Mouse (Mus musculus) stomach, postnatal 0 days (tissue): Measurements from ENCODE around the gene Spats1.

Source experiments
- CTCF ChIP-seq: IDR thresholded peaks from 2 replicates; pipeline ENCODE4 v1.5.1; 2016; ENCODE audit warnings: antibody characterized with exemption, low read depth, mild to moderate bottlenecking, moderate library complexity
- EP300 ChIP-seq: optimal IDR thresholded peaks from 2 replicates; pipeline ENCODE3; 2016; ENCODE audit warnings: antibody characterized with exemption

DNA sequence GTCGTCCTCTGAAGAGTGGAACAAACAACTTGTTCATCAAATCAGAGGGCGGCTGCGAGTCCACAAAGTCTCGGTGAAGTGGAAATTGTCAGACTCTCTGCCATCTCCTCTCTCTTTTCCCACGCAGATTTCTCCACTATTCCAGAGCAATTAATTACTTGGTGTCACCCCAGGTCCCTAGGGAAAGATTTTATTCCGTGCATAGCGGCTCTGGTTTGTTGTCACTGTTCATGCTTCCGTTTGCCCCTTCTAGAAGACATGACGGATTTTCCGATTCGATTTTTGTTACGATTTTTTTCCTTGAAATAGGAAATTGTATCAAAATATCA, 41.0 kb downstream of the Spats1 start:
- TF ChIP-seq CTCF (no peak), EP300 (no peak)
